Mouse (Mus musculus): ENCODE measurements around the gene Chrnb2. TPM values are rescaled to one million over a fixed set of nuclear protein-coding genes. Genes with fewer than 3 reads are reported as not detected.

Chrnb2 gene
- polyA plus RNA-seq, 3 experiments from 2014 or later = 1.2 to 2.4 (median 1.9) TPM

DNA sequence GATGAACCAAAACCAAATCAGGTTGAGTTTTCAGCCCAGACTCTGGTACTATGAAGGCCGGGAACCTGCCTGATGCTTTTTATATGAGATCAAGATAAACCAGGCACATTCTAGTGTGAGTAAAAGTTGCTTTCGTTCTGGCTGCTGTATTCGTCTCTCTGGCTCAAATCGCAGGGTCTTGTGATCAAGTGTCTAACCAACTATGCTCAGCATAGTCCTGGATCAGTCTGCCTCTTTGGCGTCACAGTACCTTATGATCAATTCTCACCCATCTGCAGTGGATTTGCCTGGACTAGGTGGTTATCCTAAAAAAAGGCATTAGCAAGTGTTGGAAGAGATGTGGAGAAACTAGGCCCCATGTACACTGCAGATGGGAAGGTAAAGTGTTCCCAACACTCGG is 60.4 kb downstream of the Chrnb2 start:
- ATAC-seq = no peak

DNA sequence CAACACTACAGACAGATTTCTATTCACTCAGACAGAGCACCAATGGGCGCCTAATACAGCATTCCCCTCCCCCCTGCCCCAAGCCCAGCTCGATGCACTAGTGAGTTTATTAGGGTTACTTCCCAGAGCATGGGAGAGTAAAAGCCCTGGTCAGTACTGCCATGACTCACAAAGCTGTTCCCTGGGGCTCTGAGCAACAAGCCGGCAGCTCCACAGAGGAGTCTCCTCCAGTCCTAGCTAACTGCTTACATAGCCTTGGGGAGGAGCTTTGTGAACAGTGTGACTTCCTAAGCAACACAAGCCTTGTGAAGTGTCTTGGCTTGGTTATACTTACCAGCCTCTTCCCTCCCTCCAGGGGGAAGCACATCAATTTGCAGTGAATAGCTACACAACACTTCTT is 60.8 kb downstream of the Chrnb2 start:
- no peak for ATAC-seq

GRCm38 (mm10) chr3:89700461-89700860 is 64.0 kb downstream of the Chrnb2 start:
- no peak for ATAC-seq

GRCm38 (mm10) chr3:89698958-89699357 is 65.5 kb downstream of the Chrnb2 start:
- no peak for ATAC-seq

Other genes with a start within 250 kb of the Chrnb2 start
- gene Kcnn3, start 244.5 kb downstream of the Chrnb2 start, polyA plus RNA-seq (2017; shearing (Covaris generic)) = not detected
- gene Adar, start 49.6 kb downstream of the Chrnb2 start, polyA plus RNA-seq (2017; shearing (Covaris generic)) = 10 to 100 TPM; 48.4 to 57.6 (median 56.6) TPM
- gene Ube2q1, start 9.0 kb upstream of the Chrnb2 start, polyA plus RNA-seq (2017; shearing (Covaris generic)) = 10 to 100 TPM; 12.9 to 18.9 (median 16.5) TPM
- gene She, start 66.7 kb upstream of the Chrnb2 start, polyA plus RNA-seq (2017; shearing (Covaris generic)) = 10 to 100 TPM in 1 of 3 experiments, 1 to 10 TPM in 2; 3.3 to 10.1 (median 9.1) TPM
- 10 to 100 TPM in 2 of 3 experiments, 1 to 10 TPM in 1; 4.6 to 23.5 (median 19.0) TPM for gene Il6ra, start 148.6 kb upstream of the Chrnb2 start, polyA plus RNA-seq (2017; shearing (Covaris generic))
- gene Atp8b2, start 198.9 kb upstream of the Chrnb2 start, polyA plus RNA-seq (2017; shearing (Covaris generic)) = 10 to 100 TPM; 21.8 to 24.1 (median 22.9) TPM
- 10 to 100 TPM; 59.6 to 87.0 (median 74.0) TPM for gene Hax1, start 234.1 kb upstream of the Chrnb2 start, polyA plus RNA-seq (2017; shearing (Covaris generic))

Data from inflammation-experienced regulatory T-cells, adult 6 months (primary cell).